Comparison of ENCODE assay signal across 15 mouse cellular contexts in the genomic region with DNA sequence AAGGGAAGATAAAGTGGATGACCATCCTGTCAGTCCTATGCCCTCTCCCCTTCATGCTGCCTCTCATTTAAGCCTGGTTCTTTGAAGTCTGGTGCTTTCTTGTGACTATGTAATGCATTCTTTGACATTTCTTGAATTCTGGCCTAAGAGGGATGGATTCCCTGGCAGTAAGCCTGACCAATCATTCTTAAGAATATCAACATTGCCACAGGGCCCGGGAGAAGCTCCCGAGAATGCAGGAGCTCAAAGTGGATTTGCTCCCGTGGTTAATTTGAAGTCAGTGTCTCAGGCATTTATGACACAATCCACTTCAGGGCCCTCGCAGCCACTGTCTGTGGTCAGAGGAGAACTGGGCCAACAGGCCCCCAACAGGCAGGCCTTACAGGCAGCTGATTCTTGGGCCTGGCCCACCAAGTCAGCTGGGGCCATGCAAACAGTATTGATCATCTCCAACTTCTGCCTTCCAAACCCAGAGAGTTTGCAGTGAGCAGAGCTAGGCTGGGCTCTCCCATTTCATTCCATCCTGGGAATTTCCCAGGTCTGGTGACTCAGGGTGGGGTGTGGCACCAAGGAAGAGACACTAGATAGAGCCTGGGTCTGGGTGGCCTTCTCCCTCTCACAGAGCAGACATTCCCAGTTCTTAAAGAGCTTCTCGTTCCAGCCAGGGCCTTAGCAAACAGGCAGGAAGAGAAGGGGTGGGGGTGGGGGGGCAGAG. TPM values are rescaled to one million over a fixed set of nuclear protein-coding genes. Genes with fewer than 3 reads are reported as not detected.
DNase-seq lines count a peak whose midpoint lies in the region; TF ChIP-seq lines count a peak whose summit lies in the region.
"Had no signal": no experiment of that assay in that cellular context is flagged by ENCODE, and none has a peak within 500 bp of the region (broad histone marks: within the 10 kb centered on the region; RNA-seq: fewer than 3 reads in every experiment).

No protein-coding gene starts in this region.

- H3K4me3 ChIP-seq in lung, adult 2 months (replicated peaks; ENCODE audit: extremely low read depth, low read depth, low read length): no peak overlapping the region
- no peak overlapping the region for H3K4me3 ChIP-seq in small intestine, adult 2 months (ENCODE audit: low read depth, low read length)
- H3K4me3 ChIP-seq: embryonic facial prominence, embryonic 13.5 days; gastrocnemius, adult 2 months had no signal

- no peaks in the 10 kb centered on the region for H3K27me3 ChIP-seq in small intestine, adult 2 months (ENCODE audit: control insufficient read depth, insufficient read depth, low read length)
- H3K27me3 ChIP-seq: embryonic facial prominence, embryonic 13.5 days had no signal

- H3K36me3 ChIP-seq in small intestine, adult 2 months (ENCODE audit: control insufficient read depth, insufficient read depth, low read length): no peaks in the 10 kb centered on the region
- H3K36me3 ChIP-seq: embryonic facial prominence, embryonic 13.5 days had no signal

- DNase-seq in lung, adult 2 months: peak; percentile 7
- no peak for DNase-seq in lung, postnatal 14 days
- DNase-seq in NIH3T3 (ENCODE audit: low read depth): peak; percentile 7
- DNase-seq in fibroblast of lung, adult 2 months (ENCODE audit: low read depth): peak; percentile 8
- DNase-seq in neural tube, embryonic 10.5 days (ENCODE audit: extremely low spot score, low spot score): no peak
- no peak for DNase-seq in spleen, postnatal 10 days (ENCODE audit: low spot score in 2 of 2)
- DNase-seq: cerebellum, postnatal 36 days; gastrocnemius, adult 2 months; heart, postnatal 4 days; kidney, adult 11 months; right cerebral cortex, postnatal 4 days had no signal

- no peak for TF ChIP-seq CTCF in lung, adult 2 months (IDR thresholded peaks at IDR 0.05; ENCODE audit: insufficient read depth, low read length)
- no peak for TF ChIP-seq CTCF in small intestine, adult 2 months (IDR thresholded peaks at IDR 0.05; ENCODE audit: extremely low read depth, insufficient read length, insufficient replicate concordance, low read depth, low read length)

- 20% methylated on average over 5 of the region's 5 CpGs for WGBS in lung, adult 2 months
- WGBS in small intestine, adult 2 months: 38% methylated on average over 5 of the region's 5 CpGs

- TF ChIP-seq POLR2A in lung, adult 2 months (IDR thresholded peaks at IDR 0.05; ENCODE audit: borderline replicate concordance, extremely low read depth, low read depth, low read length): no peak
- no peak for TF ChIP-seq POLR2A in small intestine, adult 2 months (IDR thresholded peaks at IDR 0.05; ENCODE audit: low read depth, low read length)

- 0 out of 2 replicates have a peak, but pooled peaks cover 3% of the 10 kb centered on the region for H3K4me1 ChIP-seq in lung, adult 2 months (ENCODE audit: control insufficient read depth, insufficient read depth, low read length)
- peaks cover 28% of the 10 kb centered on the region for H3K4me1 ChIP-seq in small intestine, adult 2 months (ENCODE audit: control insufficient read depth, insufficient read depth, insufficient read length, low read length)

- H3K27ac ChIP-seq in small intestine, adult 2 months (ENCODE audit: insufficient read depth, low read depth, low read length): peak overlapping the region; percentile 93
- H3K27ac ChIP-seq: embryonic facial prominence, embryonic 13.5 days; gastrocnemius, adult 2 months had no signal

RNA-seq across cellular contexts. Expression of a gene that starts 4.3 kb away (rescaled TPM):
- 1,059 and 1,222 TPM in 2 replicates for polyA plus RNA-seq in lung, adult 2 months (2012; rRNA removed)
- 4.3 and 447 TPM in 2 replicates for polyA plus RNA-seq in small intestine, adult 2 months (2012; rRNA removed)
- polyA plus RNA-seq: forebrain, embryonic 14.5 days; heart, embryonic 11.5 days had no signal

Comparison
In these comparisons a context has a peak if more than half of its experiments do, and no peak if none do; other contexts are left out.
1. DNase-seq: peak in lung, adult 2 months (single experiment), NIH3T3 (single experiment) and fibroblast of lung, adult 2 months (single experiment); none in lung, postnatal 14 days (single experiment), neural tube, embryonic 10.5 days (single experiment) and spleen, postnatal 10 days (0 of 2).